Mouse (Mus musculus) midbrain, postnatal 0 days (tissue): ENCODE measurements at regions not wholly inside any gene's neighbourhood (a gene's known extent, or its start where the extent isn't known, plus 50 kb on each side); places are given as distances from the start of the nearest gene placed in this dataset.
"Not testable (repeated sequence)": the region's sequence is repeated elsewhere in the genome, so short reads cannot be mapped to it uniquely, and the experiment has no call there.

ENCODE experiments used
- ATAC-seq: fragments of 200-750 bp; cut with Nextera tagmentation; 2 replicates; pipeline ENCODE4 v1.8.0; 2017; ENCODE audit warnings: moderate number of reproducible peaks, mild to moderate bottlenecking, moderate TSS enrichment, moderate library complexity; ENCODE audit not compliant: low FRiP score
- DNase-seq: peaks from one replicate; pipeline ENCODE4 v3.0.0-alpha.2; 2015; ENCODE audit warnings: low spot score
- H3K27ac ChIP-seq: fragments of 300-500 bp; sonication (generic); 2 replicates; pipeline ENCODE4 v1.5.1; 2014; ENCODE audit warnings: low read depth, mild to moderate bottlenecking, low read length, mixed read lengths
- H3K27me3 ChIP-seq: fragments of 300-500 bp; sonication (generic); 2 replicates; pipeline ENCODE4 v1.6.1; 2014; ENCODE audit warnings: low read length, control low read depth, mixed read lengths; ENCODE audit not compliant: insufficient read depth
- H3K36me3 ChIP-seq: fragments of 300-500 bp; sonication (generic); 2 replicates; pipeline ENCODE4 v1.6.1; 2014; ENCODE audit warnings: low read length, control low read depth, mixed read lengths; ENCODE audit not compliant: insufficient read depth
- H3K4me1 ChIP-seq: fragments of 300-500 bp; sonication (generic); 2 replicates; pipeline ENCODE4 v1.6.1; 2014; ENCODE audit warnings: mild to moderate bottlenecking, control low read depth, antibody characterized with exemption, low read length, mixed read lengths; ENCODE audit not compliant: insufficient read depth
- H3K4me2 ChIP-seq: fragments of 300-500 bp; sonication (generic); 2 replicates; pipeline ENCODE4 v1.6.1; 2014; ENCODE audit warnings: low read depth, mild to moderate bottlenecking, low read length, mixed read lengths; ENCODE audit not compliant: poor library complexity, severe bottlenecking
- H3K4me3 ChIP-seq: fragments of 300-500 bp; sonication (generic); 2 replicates; pipeline ENCODE4 v1.5.1; 2014; ENCODE audit warnings: low read depth, mild to moderate bottlenecking, low read length, moderate library complexity
- H3K9ac ChIP-seq: fragments of 300-500 bp; sonication (generic); replicated peaks from 2 replicates; pipeline ENCODE4 v1.6.1; 2014; ENCODE audit warnings: mild to moderate bottlenecking, low read length, moderate library complexity, mixed read lengths; ENCODE audit not compliant: poor library complexity, severe bottlenecking
- H3K9me3 ChIP-seq: fragments of 300-500 bp; sonication (generic); 2 replicates; pipeline ENCODE4 v1.6.1; 2016; ENCODE audit warnings: low read length, control low read depth
- CTCF ChIP-seq: IDR thresholded peaks from 2 replicates; pipeline ENCODE4 v1.5.1; 2016; ENCODE audit warnings: antibody characterized with exemption, mild to moderate bottlenecking
- WGBS: fragments of 180-500 bp; shearing (Covaris S2); extraction: QIAGEN DNeasy Blood & Tissue Kit; methylation state at CpG from one replicate; pipeline ENCODE4 v1.1.7; 2014; 5-methylcytosine and 5-hydroxymethylcytosine counted together

- Histone ChIP-seq H3K27me3 (no peaks in the 10 kb centered on the region), H3K4me2 (no peak overlapping the region), H3K9me3 (no peaks in the 10 kb centered on the region), H3K4me3 (no peak overlapping the region), H3K4me1 (no peaks in the 10 kb centered on the region), H3K36me3 (no peaks in the 10 kb centered on the region), H3K9ac (no peak overlapping the region), H3K27ac (peak overlapping the region; percentile 59; the same call in 1 of the 2 replicates)
- no peak for TF ChIP-seq CTCF
- DNase-seq, result peak; percentile 66
- WGBS, result 34% methylated on average over 7 of the region's 7 CpGs
- peak; percentile 53 for ATAC-seq
These were observed 102.8 kb upstream of the Pfn2 start for GRCm38 (mm10) chr3:57950431-57951331.

- Histone ChIP-seq H3K36me3 (no peaks in the 10 kb centered on the region), H3K4me1 (no peaks in the 10 kb centered on the region), H3K4me3 (no peak overlapping the region), H3K9me3 (no peaks in the 10 kb centered on the region), H3K27me3 (no peaks in the 10 kb centered on the region), H3K27ac (peak overlapping the region; percentile 13; the same call in 1 of the 2 replicates), H3K4me2 (no peak overlapping the region), H3K9ac (no peak overlapping the region)
- WGBS, result 9% methylated on average over 5 of the region's 5 CpGs
- no peak for TF ChIP-seq CTCF
- ATAC-seq (peak; percentile 24), DNase-seq (no peak)
These were observed 103.6 kb upstream of the Pfn2 start for GRCm38 (mm10) chr3:57951438-57951837.

- H3K4me3 ChIP-seq, result no peak overlapping the region
- DNase-seq, result peak; percentile 15
- peak; percentile 55; the same call in 1 of the 2 replicates for ATAC-seq
- no peak overlapping the region for H3K9ac ChIP-seq
- no peak overlapping the region for H3K4me2 ChIP-seq
- 71% methylated on average over 4 of the region's 4 CpGs for WGBS
- H3K36me3 ChIP-seq, result no peaks in the 10 kb centered on the region
- TF ChIP-seq CTCF, result no peak
- no peaks in the 10 kb centered on the region for H3K4me1 ChIP-seq
- no peaks in the 10 kb centered on the region for H3K27me3 ChIP-seq
- no peaks in the 10 kb centered on the region for H3K9me3 ChIP-seq
- H3K27ac ChIP-seq, result no peak overlapping the region
These were observed 109.5 kb upstream of the Pfn2 start for GRCm38 (mm10) chr3:57957352-57957751.

GRCm38 (mm10) chr3:57963965-57964364, 116.1 kb upstream of the Pfn2 start:
- DNase-seq (no peak), ATAC-seq (no peak)
- TF ChIP-seq CTCF, result no peak
- H3K27ac ChIP-seq, result no peak overlapping the region
- no peak overlapping the region for H3K9ac ChIP-seq
- WGBS, result 86% methylated on average over 7 of the region's 7 CpGs
- no peaks in the 10 kb centered on the region for H3K9me3 ChIP-seq
- H3K4me2 ChIP-seq, result no peak overlapping the region
- no peaks in the 10 kb centered on the region for H3K27me3 ChIP-seq
- H3K36me3 ChIP-seq, result no peaks in the 10 kb centered on the region
- no peaks in the 10 kb centered on the region for H3K4me1 ChIP-seq
- H3K4me3 ChIP-seq, result no peak overlapping the region

- DNase-seq, H3K9ac ChIP-seq, H3K4me3 ChIP-seq, ATAC-seq, H3K4me1 ChIP-seq, H3K27me3 ChIP-seq, H3K36me3 ChIP-seq, H3K27ac ChIP-seq, H3K9me3 ChIP-seq, H3K4me2 ChIP-seq: not testable (repeated sequence)
- WGBS, result 85% methylated on average over 2 of the region's 2 CpGs
These were observed 122.7 kb upstream of the Pfn2 start for GRCm38 (mm10) chr3:57970614-57971013.

GRCm38 (mm10) chr3:57972469-57973245, 124.8 kb upstream of the Pfn2 start:
- Histone ChIP-seq H3K4me3 (no peak overlapping the region), H3K9ac (no peak overlapping the region), H3K9me3 (no peaks in the 10 kb centered on the region), H3K4me1 (no peaks in the 10 kb centered on the region), H3K4me2 (no peak overlapping the region), H3K27ac (no peak overlapping the region), H3K27me3 (no peaks in the 10 kb centered on the region), H3K36me3 (no peaks in the 10 kb centered on the region)
- ATAC-seq, result peak; percentile 64
- peak; percentile 77 for DNase-seq
- no peak for TF ChIP-seq CTCF
- WGBS, result 35% methylated on average over 6 of the region's 6 CpGs
